Mouse (Mus musculus) left cerebral cortex, postnatal 4 days (tissue): ENCODE results near the gene Tdgf1. TPM values are rescaled to one million over a fixed set of nuclear protein-coding genes. Genes with fewer than 3 reads are reported as not detected.

ENCODE experiments used
- DNase-seq: peaks from one replicate; pipeline ENCODE4 v3.0.0-alpha.2; 2022
- intact Hi-C: fragments of 180-260 bp; cut with DNase I; formaldehyde crosslinking; loops from one replicate; pipeline ENCODE4 v1.15.1; 2025
- total RNA-seq, 2 experiments: library from RNA; stranded (reverse); gene quantifications; 2 replicates each; pipeline ENCODE4 v1.2.3; 2021

The Tdgf1 gene
- under 1 TPM in 1 of 2 experiments, not detected in 1; 0.54 TPM for total RNA-seq

- intact Hi-C loops, result no loop called here
Observed at GRCm38 (mm10) chr9:110945926-110946325, at the start of gene Tdgf1. Gene Tdgf1 (minus strand): TSS chr9:110946158.

DNA sequence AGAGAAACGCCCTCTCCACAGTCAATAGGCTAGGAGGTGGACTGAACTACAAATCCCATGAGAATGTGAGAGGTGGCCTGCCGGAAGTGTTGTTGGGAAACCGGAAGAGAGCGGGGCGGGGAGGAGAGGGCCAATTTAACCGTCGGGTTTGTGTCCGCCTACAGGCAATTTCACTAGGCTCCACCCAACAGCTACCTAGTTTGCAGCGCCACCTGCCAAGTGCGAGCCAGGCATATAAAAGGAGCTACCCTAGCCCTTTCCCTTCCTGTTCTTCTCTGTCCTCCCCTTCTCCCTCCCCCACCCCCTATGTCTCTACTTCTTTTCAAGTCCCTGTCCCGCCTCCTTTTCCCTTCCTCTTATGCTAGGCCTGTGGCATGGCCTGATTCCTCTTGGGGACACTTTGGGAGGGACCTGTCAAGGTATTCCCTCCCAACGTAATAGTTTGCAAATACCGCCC lies 48.8 kb upstream of the Tdgf1 start:
- intact Hi-C loops, result no loop called here
- DNase-seq, result peak; percentile 57

More at GRCm38 (mm10) chr9:110945926-110946325, at the start of gene Tdgf1:
- no peak for DNase-seq

- intact Hi-C loops, result no loop called here
- no peak for DNase-seq
Observed at GRCm38 (mm10) chr9:110993281-110993709, 47.3 kb upstream of the Tdgf1 start.

- no peak for DNase-seq
- intact Hi-C loops, result no loop called here
Observed at GRCm38 (mm10) chr9:110990204-110990603, 44.2 kb upstream of the Tdgf1 start, which contains the start of gene Rtp3. Gene Rtp3 (minus strand): TSS chr9:110990583.

DNA sequence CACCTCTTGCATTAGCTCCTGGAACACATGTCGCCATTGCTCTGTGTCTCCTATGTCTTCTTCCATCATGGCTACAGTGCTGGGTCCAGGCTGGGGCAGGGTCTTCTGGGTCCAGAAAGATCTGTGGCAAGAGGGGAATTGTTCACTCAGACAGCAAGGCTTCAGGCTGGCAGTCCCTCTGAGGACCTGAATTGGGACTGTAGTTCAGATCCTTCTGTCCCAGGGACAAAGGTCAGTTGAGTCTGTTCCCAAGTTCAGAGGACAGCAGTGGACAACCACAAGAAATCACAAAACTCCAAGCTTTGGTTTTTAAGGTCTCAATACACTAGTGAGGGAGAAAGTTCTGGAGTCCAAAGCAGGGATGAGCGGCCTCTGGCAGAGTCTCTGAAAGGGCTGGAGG lies 43.6 kb upstream of the Tdgf1 start:
- DNase-seq, result no peak
- intact Hi-C loops, result no loop called here

- intact Hi-C loops, result no loop called here
- DNase-seq, result no peak
Observed at GRCm38 (mm10) chr9:110989141-110989540, 43.2 kb upstream of the Tdgf1 start.

- DNase-seq, result no peak
- intact Hi-C loops, result no loop called here
Observed at GRCm38 (mm10) chr9:110988078-110988477, 42.1 kb upstream of the Tdgf1 start.

- intact Hi-C loops, result no loop called here
- DNase-seq, result no peak
Observed at GRCm38 (mm10) chr9:110987331-110987730, 41.4 kb upstream of the Tdgf1 start.

DNA sequence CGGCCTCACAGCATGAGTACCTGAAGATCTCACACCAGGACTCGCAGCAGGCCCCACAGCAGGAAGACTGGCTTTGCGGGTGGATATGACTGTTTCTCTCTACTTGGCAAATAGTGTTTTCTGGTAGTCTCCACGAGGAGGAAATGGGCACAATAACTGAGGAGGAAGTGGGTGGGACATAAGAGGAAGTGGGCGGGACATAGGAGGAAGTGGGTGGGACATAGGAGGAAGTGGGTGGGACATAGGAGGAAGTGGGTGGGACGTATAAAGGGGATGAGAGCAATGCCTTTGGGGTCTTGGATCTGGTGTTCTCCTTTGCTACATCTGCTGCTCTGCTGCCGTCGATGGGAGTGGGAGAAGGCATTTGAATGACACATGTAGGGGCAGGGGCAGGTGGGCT lies 40.0 kb upstream of the Tdgf1 start:
- intact Hi-C loops, result no loop called here
- DNase-seq, result no peak

DNA sequence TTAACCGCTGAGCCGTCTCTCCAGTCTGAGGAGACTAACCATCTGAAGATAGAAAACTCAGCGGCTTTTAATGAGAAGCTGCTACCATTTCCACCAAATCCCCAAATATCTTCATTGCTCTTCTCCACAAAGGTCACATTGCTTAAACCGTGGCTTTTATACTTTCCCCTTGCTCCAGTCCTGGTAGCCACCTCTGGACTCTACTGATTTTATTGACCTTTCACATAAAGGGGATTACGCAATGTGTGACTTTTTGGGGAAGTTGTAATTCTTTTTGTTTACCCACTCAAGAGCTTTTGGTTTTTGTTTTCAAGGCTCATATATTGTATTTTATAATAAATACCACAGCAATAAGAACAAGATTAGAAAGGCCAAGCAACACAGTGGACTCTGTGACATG lies 39.6 kb upstream of the Tdgf1 start:
- no peak for DNase-seq
- intact Hi-C loops, result no loop called here

DNA sequence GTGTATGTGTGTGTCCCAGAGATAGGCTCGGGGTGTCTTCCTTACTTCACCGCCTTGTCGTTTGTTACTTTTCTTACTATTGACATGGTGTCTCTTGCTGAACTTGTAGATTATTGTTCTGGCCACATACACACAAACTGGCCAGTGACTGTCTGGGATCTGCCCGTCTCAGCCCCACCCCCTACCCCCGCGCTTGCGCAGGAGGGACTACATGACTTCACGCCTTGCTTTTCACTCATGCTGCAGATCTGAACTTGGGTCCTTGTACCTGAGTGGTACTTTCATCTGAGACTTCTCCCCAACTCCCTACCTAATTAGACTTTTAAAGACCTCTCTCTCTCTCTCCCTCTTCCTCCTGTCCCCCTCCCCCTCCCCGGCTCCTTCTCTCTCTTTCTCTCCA lies 38.1 kb upstream of the Tdgf1 start:
- no peak for DNase-seq
- intact Hi-C loops, result no loop called here

GRCm38 (mm10) chr9:110982351-110982750 lies 36.4 kb upstream of the Tdgf1 start:
- DNase-seq, result no peak
- intact Hi-C loops, result no loop called here

DNA sequence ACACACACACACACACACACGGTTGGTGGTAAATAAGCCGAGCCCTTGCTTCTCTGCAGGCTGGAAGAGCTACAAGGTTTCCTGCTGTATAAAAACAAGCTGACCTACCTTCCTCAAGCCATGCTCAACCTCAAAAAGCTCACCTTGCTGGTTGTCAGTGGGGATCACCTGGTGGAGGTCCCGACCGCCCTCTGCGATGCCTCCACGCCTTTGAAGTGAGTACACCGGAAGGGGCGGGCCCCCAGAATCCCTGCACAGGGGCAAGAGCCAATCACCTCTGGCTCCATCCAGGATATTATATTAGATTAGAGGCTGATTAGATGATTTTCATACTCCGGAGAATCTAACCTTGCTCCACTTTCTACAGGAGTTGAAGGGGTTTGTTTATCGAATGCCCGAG lies 33.5 kb upstream of the Tdgf1 start:
- intact Hi-C loops, result no loop called here
- no peak for DNase-seq

DNA sequence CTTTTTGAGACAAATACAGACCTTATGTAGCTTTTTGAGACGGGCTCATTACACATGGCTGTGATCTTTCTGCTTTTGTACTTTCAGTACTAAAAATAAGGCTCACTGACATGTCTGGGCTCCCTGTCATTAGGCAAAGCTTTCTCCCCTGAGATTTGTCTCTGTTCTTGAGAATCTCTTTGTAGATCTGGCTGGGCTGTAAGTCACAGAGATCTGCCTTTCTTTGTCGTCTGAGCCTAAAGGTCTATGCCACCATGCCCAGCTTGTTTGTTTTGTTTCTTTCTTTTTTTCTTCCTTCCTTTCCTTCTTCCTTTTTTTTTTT lies 19.9 kb upstream of the Tdgf1 start:
- DNase-seq, result no peak
- intact Hi-C loops, result no loop called here

GRCm38 (mm10) chr9:110965062-110965909 lies 19.3 kb upstream of the Tdgf1 start:
- intact Hi-C loops, result no loop called here
- DNase-seq, result no peak

DNA sequence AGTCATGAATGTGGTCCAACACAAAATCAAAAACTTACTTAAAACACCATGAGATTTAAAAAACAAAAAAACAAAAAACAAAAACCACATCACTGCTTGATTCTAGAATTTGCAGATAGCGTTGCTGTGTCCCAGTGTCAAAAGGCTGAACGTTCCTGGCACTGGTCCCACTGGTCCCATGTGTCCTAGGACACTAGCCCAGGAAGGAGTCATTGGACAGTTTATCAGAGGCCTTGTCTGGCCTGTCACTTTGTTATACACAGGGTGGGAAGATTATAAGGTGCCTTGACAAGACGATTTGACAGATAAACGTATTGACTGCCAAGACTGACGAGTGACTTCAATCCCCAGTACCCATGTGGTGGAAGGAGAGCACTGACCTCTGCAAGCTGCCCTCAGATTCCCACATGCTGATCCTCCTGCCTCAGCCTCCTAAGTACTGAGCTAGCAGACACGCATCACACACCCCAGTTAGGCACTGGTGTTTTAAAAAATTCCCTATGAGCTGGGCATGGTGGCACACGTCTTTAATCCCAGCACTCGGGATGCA lies 17.7 kb upstream of the Tdgf1 start:
- intact Hi-C loops, result no loop called here
- no peak for DNase-seq

DNA sequence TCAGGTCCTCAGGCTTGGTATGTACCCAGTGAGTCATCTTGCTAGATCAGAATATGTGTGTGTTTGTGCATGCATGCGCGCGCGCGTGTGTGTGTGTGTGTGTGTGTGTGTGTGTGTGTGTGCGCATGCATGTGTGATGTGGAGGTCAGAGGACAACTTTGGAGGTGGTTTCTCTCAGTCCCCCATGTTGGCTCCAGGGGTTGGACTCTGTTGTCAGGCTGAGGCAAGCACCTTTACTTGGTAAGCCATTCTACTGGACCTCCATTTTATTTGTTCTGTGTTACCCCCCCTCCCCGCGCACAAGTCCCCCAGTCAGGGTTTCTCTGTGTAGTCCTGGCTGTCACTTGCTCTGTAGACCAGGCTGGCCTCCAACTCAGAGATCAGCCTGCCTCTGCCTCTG lies 15.4 kb upstream of the Tdgf1 start:
- no peak for DNase-seq
- intact Hi-C loops, result no loop called here

DNA sequence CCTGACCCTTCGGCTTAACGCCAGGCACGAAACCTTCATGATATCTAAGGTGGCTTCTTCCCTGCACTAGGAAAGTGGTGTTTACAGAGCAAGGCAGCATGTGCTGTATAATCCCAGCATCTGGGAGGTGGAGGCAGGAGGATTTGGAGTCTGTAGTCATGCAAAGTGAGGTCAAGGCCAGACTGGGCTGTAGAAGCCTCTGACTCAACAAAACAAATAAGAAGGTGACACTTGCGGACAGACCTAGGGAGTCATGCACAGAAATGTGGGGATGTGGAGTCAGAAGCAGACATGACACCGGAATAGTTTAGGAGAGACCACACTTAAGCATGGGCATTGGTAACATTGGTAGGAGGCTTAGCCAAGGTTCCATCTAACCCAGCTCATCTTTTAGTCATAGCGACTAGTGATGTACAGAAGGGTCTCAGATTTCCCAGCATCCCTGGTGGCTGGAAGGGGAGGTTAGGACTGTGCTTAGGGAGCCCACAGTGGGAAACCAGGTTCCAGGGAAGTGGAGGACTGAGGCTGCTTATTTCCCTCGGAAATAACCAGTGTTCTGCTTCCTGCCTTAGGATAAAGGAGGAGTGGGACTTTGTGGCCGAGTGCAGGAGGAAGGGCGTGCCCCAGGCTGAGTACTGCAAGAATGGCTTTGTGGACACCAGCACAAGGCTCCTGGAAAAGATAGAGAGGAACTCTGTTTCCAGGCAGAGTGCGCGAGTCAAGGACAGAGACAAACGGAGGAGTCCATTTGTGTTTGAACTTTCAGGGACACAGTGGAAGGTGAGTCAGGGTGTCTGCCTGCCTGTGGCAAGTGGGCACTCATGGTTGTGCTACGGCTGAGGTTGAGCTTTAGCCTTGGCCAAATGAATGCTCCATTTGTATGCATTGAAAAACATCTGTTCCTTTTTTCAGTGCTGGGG lies 14.5 kb upstream of the Tdgf1 start:
- DNase-seq, result no peak
- intact Hi-C loops, result no loop called here

- intact Hi-C loops, result loop anchor here (10.0 kb wide), 1 partner anchor 245 kb away; no protein-coding TSS in a partner anchor
- DNase-seq, result no peak
Observed at GRCm38 (mm10) chr9:110959669-110960068, 13.7 kb upstream of the Tdgf1 start.

DNA sequence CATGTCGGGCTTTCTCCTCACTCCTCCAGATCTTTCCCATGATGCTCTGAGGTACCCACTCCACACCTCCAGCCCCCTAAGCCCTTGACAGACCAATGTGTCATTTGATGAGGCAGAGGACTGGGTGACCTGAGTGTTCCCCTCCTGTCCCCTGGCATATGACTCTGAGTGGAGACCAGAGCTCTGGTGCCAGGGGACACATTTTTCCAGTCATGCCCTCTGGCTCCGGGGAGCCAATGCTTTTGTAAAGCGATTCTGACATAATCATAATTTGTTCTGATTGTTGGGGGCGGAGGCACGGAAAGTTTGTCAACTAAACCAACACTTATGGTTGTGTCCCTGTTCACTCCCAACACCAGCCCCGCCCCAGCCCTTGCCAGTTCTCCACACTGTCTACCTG lies 10.0 kb upstream of the Tdgf1 start:
- no peak for DNase-seq
- intact Hi-C loops, result loop anchor here (10.0 kb wide), 1 partner anchor 241 kb away; no protein-coding TSS in a partner anchor
